Mouse (Mus musculus): ENCODE results near the gene Rnf157. TPM values are rescaled to one million over a fixed set of nuclear protein-coding genes. Genes with fewer than 3 reads are reported as not detected.
A peak's percentile ranks its signal among the peaks of the same experiment; 100 is the strongest.
"Not testable (repeated sequence)": the region's sequence is repeated elsewhere in the genome, so short reads cannot be mapped to it uniquely, and the experiment has no call there.

Rnf157 gene
- total RNA-seq, 2 experiments from 2014 or later, result 5.8 to 8.8 TPM

- peak; percentile 30 to 46 for DNase-seq
- intact Hi-C loops (cut with DNase I), result loop anchor here (5.0 kb wide), 1 partner anchor 58 kb away; no protein-coding TSS in a partner anchor
These were observed 23.9 kb downstream of the Rnf157 start for GRCm38 (mm10) chr11:116388841-116389480.

GRCm38 (mm10) chr11:116387086-116388071, 25.5 kb downstream of the Rnf157 start:
- intact Hi-C loops (cut with DNase I), result loop anchor here (5.0 kb wide), 1 partner anchor 60 kb away; no protein-coding TSS in a partner anchor
- peak in 1 of 2 experiments; percentile 33 for DNase-seq

- no peak for DNase-seq
- intact Hi-C loops (cut with DNase I), result loop anchor here (5.0 kb wide), 1 partner anchor 61 kb away; no protein-coding TSS in a partner anchor
These were observed 26.8 kb downstream of the Rnf157 start for GRCm38 (mm10) chr11:116385999-116386398.

- DNase-seq, result no peak
- intact Hi-C loops (cut with DNase I), result no loop called here
These were observed 28.7 kb downstream of the Rnf157 start for GRCm38 (mm10) chr11:116384171-116384570.

GRCm38 (mm10) chr11:116383070-116383469, 29.8 kb downstream of the Rnf157 start:
- intact Hi-C loops (cut with DNase I); DNase-seq: not testable (repeated sequence)

- intact Hi-C loops (cut with DNase I), result no loop called here
- DNase-seq, result no peak
These were observed 32.1 kb downstream of the Rnf157 start for GRCm38 (mm10) chr11:116380767-116381166.

GRCm38 (mm10) chr11:116379530-116379929, 33.3 kb downstream of the Rnf157 start:
- no peak for DNase-seq
- intact Hi-C loops (cut with DNase I), result no loop called here

- DNase-seq, result no peak
- intact Hi-C loops (cut with DNase I), result no loop called here
These were observed 35.7 kb downstream of the Rnf157 start for GRCm38 (mm10) chr11:116376945-116377661.

- intact Hi-C loops (cut with DNase I), result no loop called here
- no peak for DNase-seq
These were observed 40.9 kb downstream of the Rnf157 start for GRCm38 (mm10) chr11:116371894-116372450.

GRCm38 (mm10) chr11:116369633-116370032, 43.2 kb downstream of the Rnf157 start:
- intact Hi-C loops (cut with DNase I), result no loop called here
- no peak for DNase-seq

- no peak for DNase-seq
- intact Hi-C loops (cut with DNase I), result no loop called here
These were observed 43.8 kb downstream of the Rnf157 start for GRCm38 (mm10) chr11:116369051-116369450.

- DNase-seq, result peak; percentile 74 to 87
- intact Hi-C loops (cut with DNase I), result loop anchor here (1.0 kb wide), 1 partner anchor 49 kb away; no protein-coding TSS in a partner anchor
These were observed 44.7 kb downstream of the Rnf157 start for GRCm38 (mm10) chr11:116368116-116368515.

GRCm38 (mm10) chr11:116366647-116367046, 46.2 kb downstream of the Rnf157 start:
- DNase-seq, result no peak
- intact Hi-C loops (cut with DNase I), result no loop called here

GRCm38 (mm10) chr11:116366124-116366523, 46.7 kb downstream of the Rnf157 start:
- DNase-seq, result no peak
- intact Hi-C loops (cut with DNase I), result no loop called here

GRCm38 (mm10) chr11:116365432-116365831, 47.4 kb downstream of the Rnf157 start:
- DNase-seq, result no peak
- intact Hi-C loops (cut with DNase I), result no loop called here

GRCm38 (mm10) chr11:116362015-116362414, 50.8 kb downstream of the Rnf157 start:
- intact Hi-C loops (cut with DNase I), result no loop called here
- DNase-seq, result no peak

- intact Hi-C loops (cut with DNase I); DNase-seq: not testable (repeated sequence)
These were observed 51.9 kb downstream of the Rnf157 start for GRCm38 (mm10) chr11:116360915-116361314.

- intact Hi-C loops (cut with DNase I), result no loop called here
- DNase-seq, result no peak
These were observed 53.2 kb downstream of the Rnf157 start for GRCm38 (mm10) chr11:116359652-116360051.

- no peak for DNase-seq
- intact Hi-C loops (cut with DNase I), result no loop called here
These were observed 53.8 kb downstream of the Rnf157 start for GRCm38 (mm10) chr11:116358926-116359637.

- DNase-seq, result no peak
- intact Hi-C loops (cut with DNase I), result no loop called here
These were observed 58.3 kb downstream of the Rnf157 start for GRCm38 (mm10) chr11:116354521-116354920.

All from heart, postnatal 14 days (tissue).